Mouse (Mus musculus) kidney, adult 11 months (tissue): Measurements from ENCODE around the gene Zfp617.
"Not testable (repeated sequence)": the region's sequence is repeated elsewhere in the genome, so short reads cannot be mapped to it uniquely, and the experiment has no call there.

Source experiments
- DNase-seq: peaks from one replicate; pipeline ENCODE4 v3.0.0; 2022

The Zfp617 gene

DNA sequence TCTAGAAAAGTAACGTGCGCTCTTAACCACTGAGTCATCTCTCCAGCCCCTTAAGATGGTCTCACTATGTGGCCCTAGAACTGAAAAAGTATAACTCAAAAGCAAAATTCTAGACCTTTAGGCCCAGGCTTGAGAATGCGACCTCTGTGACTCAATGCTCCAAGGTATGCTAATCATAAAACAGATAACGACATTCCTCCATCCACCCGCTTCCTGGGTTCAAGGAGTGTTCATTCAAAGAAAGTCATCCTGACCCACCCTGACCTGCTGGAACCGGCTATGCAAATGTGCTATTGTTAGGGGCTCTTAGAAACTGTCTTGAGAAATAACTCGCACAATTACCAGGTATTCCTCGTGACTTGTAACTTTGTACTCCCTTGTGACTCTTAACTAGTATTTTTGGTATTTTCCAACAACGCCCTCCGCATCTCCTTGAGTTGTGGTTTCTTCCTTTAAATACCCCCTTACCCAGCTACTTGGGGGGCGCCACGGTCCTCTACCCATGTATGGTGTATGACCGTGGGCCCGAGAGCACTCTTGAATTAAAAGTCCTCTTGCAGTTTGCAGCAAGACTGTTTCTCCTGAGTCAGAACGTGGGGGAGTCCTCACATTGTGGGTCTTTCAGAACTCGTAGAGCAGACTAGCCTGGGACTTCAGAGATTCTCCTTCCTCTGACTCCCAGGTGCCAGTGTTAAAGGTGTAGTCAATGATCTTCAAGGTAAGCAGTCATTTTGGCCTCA, 44.7 kb downstream of the Zfp617 start:
- DNase-seq: not testable (repeated sequence)

DNA sequence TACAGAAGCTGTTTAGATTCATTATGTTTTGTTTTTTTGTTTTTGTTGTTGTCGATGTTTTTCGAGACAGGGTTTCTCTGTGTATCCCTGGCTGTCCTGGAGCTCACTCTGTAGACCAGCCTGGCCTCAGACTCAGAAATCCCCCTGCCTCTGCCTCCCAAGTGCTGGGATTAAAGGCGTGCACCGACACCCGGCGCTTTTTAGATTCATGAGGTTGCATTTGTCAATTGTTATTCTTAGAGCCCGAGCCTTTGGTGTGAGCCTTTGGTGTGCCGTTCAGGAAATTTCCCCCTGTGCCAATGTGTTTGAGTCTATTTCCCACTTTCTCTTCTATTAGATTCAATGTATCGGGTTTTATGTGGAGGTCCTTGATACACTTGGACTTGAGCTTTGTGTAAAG, 46.2 kb downstream of the Zfp617 start:
- no peak for DNase-seq

DNA sequence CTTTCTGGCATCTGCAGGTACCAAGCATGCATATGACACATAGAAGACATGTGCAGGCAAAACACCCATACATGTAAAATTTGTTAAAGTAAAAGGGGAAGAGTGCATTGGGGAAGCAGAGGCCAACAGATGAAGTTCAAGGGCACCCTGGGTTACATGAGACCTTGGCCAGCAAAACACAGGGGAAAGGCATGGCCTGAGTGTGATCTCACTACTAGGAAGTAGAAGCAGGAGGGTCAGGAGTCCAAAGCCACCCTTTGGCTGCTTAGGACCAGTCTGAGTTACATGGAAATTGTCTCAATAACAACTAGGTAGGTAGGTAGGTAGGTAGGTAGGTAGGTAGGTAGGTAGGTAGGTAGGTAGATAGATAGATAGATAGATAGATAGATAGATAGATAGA, 52.0 kb downstream of the Zfp617 start:
- DNase-seq: no peak

DNA sequence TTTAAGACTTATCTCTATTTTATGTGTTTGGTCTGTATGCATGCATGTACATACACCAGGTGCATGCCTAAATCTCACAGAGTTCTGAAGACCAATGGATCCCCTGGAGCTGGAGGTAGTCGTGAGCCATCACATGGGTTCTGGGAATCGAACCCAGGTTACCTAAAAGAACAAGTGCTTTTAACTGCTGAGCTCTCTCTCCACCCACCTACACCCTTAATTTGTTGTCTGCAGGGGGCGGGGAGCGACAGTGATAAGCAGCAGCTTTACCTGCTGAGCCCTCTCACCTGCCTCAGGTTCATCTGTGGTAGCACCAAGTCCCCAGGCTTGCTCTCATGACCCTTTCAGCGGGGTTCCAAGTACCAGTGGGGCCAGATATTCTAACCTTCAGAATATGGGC, 53.4 kb downstream of the Zfp617 start:
- no peak for DNase-seq

DNA sequence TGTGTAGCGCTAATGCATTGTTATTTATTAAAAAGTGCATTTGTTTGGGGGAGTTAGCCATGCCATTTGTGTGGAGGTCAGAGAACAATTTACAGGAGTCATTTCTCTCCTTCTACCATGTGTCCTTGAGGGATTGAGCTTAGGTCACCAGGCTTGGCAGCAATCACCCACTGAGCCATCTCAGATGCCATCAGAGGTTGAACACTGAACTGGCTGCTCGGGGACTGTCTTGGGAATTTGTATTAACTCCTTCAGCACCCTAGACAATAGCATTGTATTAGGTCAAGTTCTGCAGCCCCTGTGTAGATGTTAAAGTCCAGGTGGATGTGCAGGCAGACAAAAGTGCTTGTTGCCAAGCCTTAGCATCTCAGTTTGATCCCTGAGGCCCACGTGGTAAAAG, 55.6 kb downstream of the Zfp617 start:
- no peak for DNase-seq

DNA sequence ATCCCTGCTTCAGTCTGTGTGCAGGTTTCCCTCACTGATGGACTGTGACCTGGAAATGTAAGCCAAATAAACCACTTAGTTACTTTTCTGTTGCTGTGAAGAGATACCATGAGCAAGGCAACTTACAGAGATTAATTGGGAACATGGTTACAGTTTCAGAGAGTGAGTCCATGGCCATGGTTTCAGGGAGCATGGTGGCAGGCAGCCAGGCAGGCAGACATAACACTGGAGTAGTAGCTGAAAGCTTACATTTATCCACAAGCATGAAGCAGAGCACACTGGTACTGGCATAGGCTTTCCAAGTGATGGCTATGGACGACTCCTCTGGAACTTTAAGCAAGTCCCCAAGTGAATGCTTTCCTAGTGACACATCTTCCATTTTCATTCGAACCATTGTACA, 56.7 kb downstream of the Zfp617 start:
- no peak for DNase-seq

DNA sequence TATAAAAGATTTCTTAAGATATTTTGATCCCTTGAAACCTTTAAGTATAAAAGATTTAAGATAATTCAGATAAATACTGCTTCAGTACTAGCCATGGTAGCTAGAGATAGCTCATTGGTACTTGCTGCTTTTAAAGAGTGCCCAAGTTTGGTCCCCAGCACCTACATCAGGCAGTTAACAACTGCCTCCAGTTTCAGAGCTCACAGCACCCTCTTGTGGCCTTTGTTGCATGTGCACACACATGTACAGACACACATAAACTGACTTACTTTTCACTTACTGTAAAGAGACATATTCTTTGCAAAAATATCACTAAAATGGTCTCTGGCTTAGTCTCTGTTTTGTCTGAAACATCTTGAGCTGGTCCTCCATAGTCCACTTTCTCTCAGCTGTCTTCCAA, 58.0 kb downstream of the Zfp617 start:
- no peak for DNase-seq

DNA sequence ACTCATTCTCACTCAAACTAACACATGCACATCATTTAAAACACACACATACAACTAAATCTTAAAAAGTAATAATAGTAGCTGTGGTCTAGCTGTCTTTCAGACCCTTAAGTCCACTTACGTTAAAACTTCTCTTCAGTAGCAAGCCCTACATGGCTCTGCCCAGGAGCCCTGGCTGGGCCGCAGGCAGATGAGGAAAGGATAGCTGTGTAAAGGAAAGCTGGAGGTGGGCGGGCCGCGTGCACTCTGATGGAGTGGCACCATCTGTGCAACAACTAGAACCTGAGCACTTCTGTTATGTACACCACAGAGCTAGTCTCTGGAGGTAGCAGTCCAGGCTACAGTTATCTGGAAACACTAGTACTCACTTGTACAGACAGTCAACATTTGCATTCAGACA, 58.8 kb downstream of the Zfp617 start:
- no peak for DNase-seq

DNA sequence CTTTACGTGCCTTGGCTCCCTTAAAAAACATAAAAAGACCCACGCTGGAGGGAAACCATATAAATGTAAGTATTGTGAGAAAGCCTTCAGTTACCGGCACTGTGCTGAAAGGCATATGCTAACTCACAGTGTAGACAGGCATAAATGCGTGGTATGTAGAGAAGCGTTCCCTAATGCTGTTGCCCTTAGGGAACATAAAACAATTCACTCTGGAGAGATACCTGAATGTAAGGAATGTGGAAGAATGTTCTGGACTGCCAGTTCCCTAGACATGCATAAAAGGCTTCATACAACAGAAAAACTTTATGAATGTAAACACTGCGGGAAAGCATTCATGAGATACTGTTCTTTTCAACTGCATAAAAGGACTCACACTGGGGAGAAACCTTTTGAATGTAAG, 59.7 kb downstream of the Zfp617 start:
- DNase-seq: no peak

DNA sequence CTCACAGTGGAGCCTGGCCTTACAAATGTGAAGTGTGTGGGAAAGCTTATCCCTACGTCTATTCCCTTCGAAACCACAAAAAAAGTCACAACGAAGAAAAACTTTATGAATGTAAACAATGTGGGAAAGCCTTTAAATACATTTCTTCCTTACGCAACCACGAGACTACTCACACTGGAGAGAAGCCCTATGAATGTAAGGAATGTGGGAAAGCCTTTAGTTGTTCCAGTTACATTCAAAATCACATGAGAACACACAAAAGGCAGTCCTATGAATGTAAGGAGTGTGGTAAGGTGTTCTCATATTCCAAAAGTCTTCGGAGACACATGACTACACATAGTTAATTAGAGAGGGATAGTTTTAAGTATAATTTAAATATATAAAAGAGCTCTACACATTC, 60.2 kb downstream of the Zfp617 start:
- no peak for DNase-seq

DNA sequence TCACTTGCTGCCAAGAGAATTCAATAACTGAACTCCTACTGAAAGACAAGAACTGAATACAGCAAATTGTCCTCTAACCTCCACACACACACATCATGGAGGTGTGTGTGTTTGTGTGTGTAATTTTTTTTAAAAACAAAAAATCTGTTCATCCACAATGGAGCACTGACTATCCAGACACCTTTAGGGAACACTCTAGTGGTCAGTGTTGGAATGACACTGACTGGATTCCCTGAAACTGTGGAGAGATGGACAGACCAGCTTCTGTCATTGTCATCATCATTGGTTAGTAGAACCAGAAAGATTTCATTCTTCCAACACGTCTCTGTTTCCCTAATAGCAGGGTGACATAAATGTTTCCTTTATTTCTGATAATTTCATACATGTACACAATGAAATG, 63.5 kb downstream of the Zfp617 start:
- DNase-seq: no peak

DNA sequence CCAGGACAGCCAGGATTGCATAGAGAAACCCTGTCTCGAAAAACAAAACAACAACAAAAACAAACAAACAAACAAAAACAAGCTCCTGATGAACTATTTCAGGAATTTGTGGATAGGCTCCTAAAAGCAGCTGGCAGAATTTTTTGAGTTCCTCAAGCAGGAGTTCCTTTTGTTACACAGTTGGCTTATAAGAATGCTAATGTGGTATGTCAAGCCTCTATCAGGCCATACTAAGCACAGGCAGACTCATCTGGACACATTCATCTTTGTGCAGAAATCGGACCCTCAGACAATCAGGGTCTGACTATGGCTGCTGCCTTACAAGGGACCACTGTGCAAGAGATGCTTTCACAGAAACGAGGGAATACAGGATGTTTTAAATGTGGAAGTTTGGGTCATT, 65.8 kb downstream of the Zfp617 start:
- no peak for DNase-seq

DNA sequence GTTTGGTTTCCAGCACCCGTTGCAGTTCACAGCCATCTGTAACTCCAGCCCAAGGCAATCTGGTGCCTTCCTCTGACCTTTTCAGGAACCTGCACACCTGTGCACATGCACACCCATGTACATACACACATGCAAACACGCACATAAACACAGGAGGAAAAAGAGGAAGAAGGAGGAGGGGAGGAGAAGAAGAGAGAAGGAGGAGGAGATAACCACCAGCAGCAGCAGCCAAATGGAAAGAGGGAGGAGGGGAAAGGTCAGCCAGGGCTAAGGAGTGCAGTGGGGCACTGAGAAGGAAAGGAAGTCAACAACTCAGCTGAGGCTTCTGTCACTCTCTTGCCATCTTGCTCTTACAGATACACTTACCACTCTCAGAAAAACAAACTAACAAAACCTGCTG, 72.6 kb downstream of the Zfp617 start:
- DNase-seq: no peak

DNA sequence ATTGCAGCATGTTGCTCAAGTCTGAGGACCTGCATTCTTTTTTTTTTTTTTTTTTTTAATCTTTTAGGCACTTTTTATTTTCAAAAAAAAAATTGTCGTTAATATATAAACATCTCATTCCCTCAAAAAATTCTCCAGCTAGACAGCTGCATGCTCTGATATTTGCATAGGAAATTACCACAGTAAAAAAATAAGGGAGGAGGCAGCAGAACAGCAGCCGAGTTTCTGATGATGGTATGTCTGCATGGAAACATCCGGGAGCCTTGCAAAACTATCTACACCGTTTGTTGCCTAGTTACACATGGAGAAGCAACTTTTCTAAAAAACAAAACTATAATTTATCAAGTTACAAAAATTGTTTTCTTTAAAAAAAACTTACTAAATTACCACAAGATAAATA, 73.0 kb downstream of the Zfp617 start:
- DNase-seq: no peak
